Mouse (Mus musculus) layer of hippocampus, postnatal 36 days (tissue): ENCODE measurements at regions not wholly inside any gene's neighbourhood (a gene's known extent, or its start where the extent isn't known, plus 50 kb on each side); places are given as distances from the start of the nearest gene placed in this dataset.

Source experiments
- DNase-seq, 2 experiments: peaks; one replicate each; pipeline ENCODE4 v3.0.0; 2022

- peak in 1 of 2 experiments; percentile 1 for DNase-seq
These were observed 96.3 kb upstream of the 4930550L24Rik start for GRCm38 (mm10) chrX:58812824-58813223.
